Mouse (Mus musculus) erythroblast, embryonic 14.5 days (primary cell): Measurements from ENCODE around the gene Mc1r.

Experiments used
- GATA1 ChIP-seq: IDR thresholded peaks from 2 replicates; pipeline ENCODE4 v1.6.1; 2012; ENCODE audit warnings: low read length, inconsistent platforms, mixed read lengths
- TAL1 ChIP-seq: IDR thresholded peaks from 3 replicates; pipeline ENCODE4 v1.6.1; 2012; ENCODE audit warnings: low read length, inconsistent platforms, mixed read lengths

- TF ChIP-seq GATA1, result no peak
- no peak for TF ChIP-seq TAL1
Measured at GRCm38 (mm10) chr8:123423441-123423840, 16.5 kb downstream of the Mc1r start, which contains the start of gene Def8.
